Mouse (Mus musculus): ENCODE results near the gene Fbxl3. TPM values are rescaled to one million over a fixed set of nuclear protein-coding genes. Genes with fewer than 3 reads are reported as not detected.

The Fbxl3 gene
- polyA plus RNA-seq, 1 experiment from 2014 or later: 35.6 TPM

- 87% methylated on average over 10 of the region's 10 CpGs for WGBS
- H3K9ac ChIP-seq (ENCODE audit: low read depth, low read length): no peak overlapping the region
- H3K9me3 ChIP-seq (ENCODE audit: control insufficient read depth, low read length): no peaks in the 10 kb centered on the region; the same call in 1 of the 2 replicates
- no peak overlapping the region for H3K27ac ChIP-seq (ENCODE audit: low read depth, low read length)
- H3K4me1 ChIP-seq (ENCODE audit: control insufficient read depth, insufficient read depth, low read length): no peaks in the 10 kb centered on the region
- no peak overlapping the region for H3K4me2 ChIP-seq (replicated peaks; ENCODE audit: low read depth, low read length)
- H3K4me3 ChIP-seq (ENCODE audit: low read length): no peak overlapping the region
- ATAC-seq (ENCODE audit: low FRiP score, low TSS enrichment): no peak
- H3K36me3 ChIP-seq (ENCODE audit: control insufficient read depth, insufficient read depth, low read length): no peaks in the 10 kb centered on the region
- H3K27me3 ChIP-seq (ENCODE audit: control insufficient read depth, insufficient read depth, low read length): no peaks in the 10 kb centered on the region
These were observed 39.9 kb downstream of the Fbxl3 start for GRCm38 (mm10) chr14:103059495-103059894.

GRCm38 (mm10) chr14:103058998-103059397, 40.4 kb downstream of the Fbxl3 start:
- WGBS: 13% methylated on average over 1 of the region's 1 CpGs
- no peaks in the 10 kb centered on the region; the same call in 1 of the 2 replicates for H3K9me3 ChIP-seq (ENCODE audit: control insufficient read depth, low read length)
- H3K4me3 ChIP-seq (ENCODE audit: low read length): no peak overlapping the region
- H3K4me2 ChIP-seq (replicated peaks; ENCODE audit: low read depth, low read length): no peak overlapping the region
- H3K27ac ChIP-seq (ENCODE audit: low read depth, low read length): no peak overlapping the region
- no peak overlapping the region for H3K9ac ChIP-seq (ENCODE audit: low read depth, low read length)
- H3K27me3 ChIP-seq (ENCODE audit: control insufficient read depth, insufficient read depth, low read length): no peaks in the 10 kb centered on the region
- ATAC-seq (ENCODE audit: low FRiP score, low TSS enrichment): no peak
- no peaks in the 10 kb centered on the region for H3K4me1 ChIP-seq (ENCODE audit: control insufficient read depth, insufficient read depth, low read length)
- H3K36me3 ChIP-seq (ENCODE audit: control insufficient read depth, insufficient read depth, low read length): no peaks in the 10 kb centered on the region

GRCm38 (mm10) chr14:103056601-103057000, 42.8 kb downstream of the Fbxl3 start:
- WGBS: 90% methylated on average over 7 of the region's 7 CpGs
- Histone ChIP-seq H3K4me1 (ENCODE audit: control insufficient read depth, insufficient read depth, low read length) (no peaks in the 10 kb centered on the region), H3K9me3 (ENCODE audit: control insufficient read depth, low read length) (no peaks in the 10 kb centered on the region; the same call in 1 of the 2 replicates), H3K9ac (ENCODE audit: low read depth, low read length) (no peak overlapping the region), H3K27me3 (ENCODE audit: control insufficient read depth, insufficient read depth, low read length) (no peaks in the 10 kb centered on the region), H3K4me3 (ENCODE audit: low read length) (no peak overlapping the region), H3K36me3 (ENCODE audit: control insufficient read depth, insufficient read depth, low read length) (no peaks in the 10 kb centered on the region), H3K4me2 (replicated peaks; ENCODE audit: low read depth, low read length) (no peak overlapping the region), H3K27ac (ENCODE audit: low read depth, low read length) (no peak overlapping the region)
- ATAC-seq (ENCODE audit: low FRiP score, low TSS enrichment): no peak

- WGBS: 86% methylated on average over 13 of the region's 13 CpGs
These were observed 44.6 kb downstream of the Fbxl3 start for GRCm38 (mm10) chr14:103054731-103055130.

GRCm38 (mm10) chr14:103051159-103051769, 48.1 kb downstream of the Fbxl3 start:
- Histone ChIP-seq H3K4me2 (replicated peaks; ENCODE audit: low read depth, low read length) (no peak overlapping the region), H3K36me3 (ENCODE audit: control insufficient read depth, insufficient read depth, low read length) (no peaks in the 10 kb centered on the region), H3K27ac (ENCODE audit: low read depth, low read length) (no peak overlapping the region), H3K4me3 (ENCODE audit: low read length) (no peak overlapping the region), H3K4me1 (ENCODE audit: control insufficient read depth, insufficient read depth, low read length) (no peaks in the 10 kb centered on the region), H3K27me3 (ENCODE audit: control insufficient read depth, insufficient read depth, low read length) (no peaks in the 10 kb centered on the region), H3K9me3 (ENCODE audit: control insufficient read depth, low read length) (no peaks in the 10 kb centered on the region), H3K9ac (ENCODE audit: low read depth, low read length) (no peak overlapping the region)
- ATAC-seq (ENCODE audit: low FRiP score, low TSS enrichment): peak; percentile 89
- WGBS: 42% methylated on average over 8 of the region's 8 CpGs

More at GRCm38 (mm10) chr14:103054731-103055130, 44.6 kb downstream of the Fbxl3 start:
- no peak overlapping the region for H3K9ac ChIP-seq (ENCODE audit: low read depth, low read length)
- H3K4me3 ChIP-seq (ENCODE audit: low read length): no peak overlapping the region
- no peak overlapping the region for H3K4me2 ChIP-seq (replicated peaks; ENCODE audit: low read depth, low read length)
- no peak for ATAC-seq (ENCODE audit: low FRiP score, low TSS enrichment)
- no peaks in the 10 kb centered on the region for H3K27me3 ChIP-seq (ENCODE audit: control insufficient read depth, insufficient read depth, low read length)
- H3K4me1 ChIP-seq (ENCODE audit: control insufficient read depth, insufficient read depth, low read length): no peaks in the 10 kb centered on the region
- no peak overlapping the region for H3K27ac ChIP-seq (ENCODE audit: low read depth, low read length)
- no peaks in the 10 kb centered on the region for H3K36me3 ChIP-seq (ENCODE audit: control insufficient read depth, insufficient read depth, low read length)
- H3K9me3 ChIP-seq (ENCODE audit: control insufficient read depth, low read length): no peaks in the 10 kb centered on the region

- no peak overlapping the region for H3K27ac ChIP-seq (ENCODE audit: low read depth, low read length)
- H3K36me3 ChIP-seq (ENCODE audit: control insufficient read depth, insufficient read depth, low read length): no peaks in the 10 kb centered on the region
- H3K4me1 ChIP-seq (ENCODE audit: control insufficient read depth, insufficient read depth, low read length): no peaks in the 10 kb centered on the region
- H3K9me3 ChIP-seq (ENCODE audit: control insufficient read depth, low read length): no peaks in the 10 kb centered on the region
- no peaks in the 10 kb centered on the region for H3K27me3 ChIP-seq (ENCODE audit: control insufficient read depth, insufficient read depth, low read length)
- H3K4me3 ChIP-seq (ENCODE audit: low read length): no peak overlapping the region
- ATAC-seq (ENCODE audit: low FRiP score, low TSS enrichment): no peak
- no peak overlapping the region for H3K4me2 ChIP-seq (replicated peaks; ENCODE audit: low read depth, low read length)
- 90% methylated on average over 11 of the region's 11 CpGs for WGBS
- no peak overlapping the region for H3K9ac ChIP-seq (ENCODE audit: low read depth, low read length)
These were observed 50.9 kb downstream of the Fbxl3 start for GRCm38 (mm10) chr14:103048292-103049086.

GRCm38 (mm10) chr14:103046677-103047076, 52.7 kb downstream of the Fbxl3 start, which contains the start of gene Acod1:
TSS of gene Acod1 (plus strand) at chr14:103046977.
- ATAC-seq (ENCODE audit: low FRiP score, low TSS enrichment): no peak
- Histone ChIP-seq H3K4me3 (ENCODE audit: low read length) (no peak within 1 kb of the TSS), H3K9ac (ENCODE audit: low read depth, low read length) (no peak within 1 kb of the TSS), H3K4me2 (replicated peaks; ENCODE audit: low read depth, low read length) (no peak within 1 kb of the TSS), H3K9me3 (ENCODE audit: control insufficient read depth, low read length) (no peaks in the 10 kb centered on the region), H3K27me3 (ENCODE audit: control insufficient read depth, insufficient read depth, low read length) (no peaks in the 10 kb centered on the region), H3K36me3 (ENCODE audit: control insufficient read depth, insufficient read depth, low read length) (no peaks in the 10 kb centered on the region), H3K27ac (ENCODE audit: low read depth, low read length) (no peak within 1 kb of the TSS), H3K4me1 (ENCODE audit: control insufficient read depth, insufficient read depth, low read length) (no peaks in the 10 kb centered on the region)
- 78% methylated on average over 2 of the region's 2 CpGs for WGBS

- WGBS: 85% methylated on average over 3 of the region's 3 CpGs
- Histone ChIP-seq H3K27ac (ENCODE audit: low read depth, low read length) (no peak overlapping the region), H3K9me3 (ENCODE audit: control insufficient read depth, low read length) (no peaks in the 10 kb centered on the region), H3K27me3 (ENCODE audit: control insufficient read depth, insufficient read depth, low read length) (no peaks in the 10 kb centered on the region), H3K4me1 (ENCODE audit: control insufficient read depth, insufficient read depth, low read length) (no peaks in the 10 kb centered on the region), H3K4me2 (replicated peaks; ENCODE audit: low read depth, low read length) (no peak overlapping the region), H3K4me3 (ENCODE audit: low read length) (no peak overlapping the region), H3K9ac (ENCODE audit: low read depth, low read length) (no peak overlapping the region), H3K36me3 (ENCODE audit: control insufficient read depth, insufficient read depth, low read length) (no peaks in the 10 kb centered on the region)
- no peak for ATAC-seq (ENCODE audit: low FRiP score, low TSS enrichment)
These were observed 62.4 kb downstream of the Fbxl3 start for GRCm38 (mm10) chr14:103037016-103037415.

- Histone ChIP-seq H3K36me3 (ENCODE audit: control insufficient read depth, insufficient read depth, low read length) (no peaks in the 10 kb centered on the region), H3K9me3 (ENCODE audit: control insufficient read depth, low read length) (no peaks in the 10 kb centered on the region)
- WGBS: 89% methylated on average over 9 of the region's 9 CpGs
These were observed 65.3 kb downstream of the Fbxl3 start for GRCm38 (mm10) chr14:103034076-103034475.

More at GRCm38 (mm10) chr14:103034076-103034475, 65.3 kb downstream of the Fbxl3 start:
- Histone ChIP-seq H3K27ac (ENCODE audit: low read depth, low read length) (no peak overlapping the region), H3K4me3 (ENCODE audit: low read length) (no peak overlapping the region), H3K27me3 (ENCODE audit: control insufficient read depth, insufficient read depth, low read length) (no peaks in the 10 kb centered on the region), H3K9ac (ENCODE audit: low read depth, low read length) (no peak overlapping the region), H3K4me1 (ENCODE audit: control insufficient read depth, insufficient read depth, low read length) (no peaks in the 10 kb centered on the region), H3K4me2 (replicated peaks; ENCODE audit: low read depth, low read length) (no peak overlapping the region)
- no peak for ATAC-seq (ENCODE audit: low FRiP score, low TSS enrichment)

All from kidney, embryonic 14.5 days (tissue).